Mouse (Mus musculus): Measurements from ENCODE around the gene Nol12. TPM values are rescaled to one million over a fixed set of nuclear protein-coding genes. Genes with fewer than 3 reads are reported as not detected.

Gene Nol12
- polyA plus RNA-seq, 1 experiment from 2014 or later: 69.9 TPM

DNA sequence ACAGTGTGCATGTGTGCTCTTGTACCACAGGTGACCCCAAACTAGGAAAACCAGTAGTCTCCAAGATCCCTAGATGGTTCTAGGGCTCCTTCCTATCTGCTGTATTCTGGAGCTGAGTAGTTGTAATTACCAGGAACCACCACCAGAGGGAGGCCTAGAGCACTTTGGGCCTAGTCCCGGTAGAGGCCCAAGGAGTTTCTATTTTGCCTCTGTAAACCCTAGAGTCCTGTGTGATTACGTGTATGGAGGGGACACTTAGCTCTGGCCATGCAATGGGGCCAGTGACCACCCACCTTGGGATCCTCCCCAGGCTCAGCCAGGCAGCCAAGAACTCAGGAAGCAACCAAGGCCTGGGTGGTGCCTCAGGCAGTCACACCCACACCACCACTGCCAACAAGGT lies 31.5 kb upstream of the Nol12 start:
- Histone ChIP-seq H3K4me1 (peaks cover 46% of the 10 kb centered on the region), H3K27me3 (ENCODE audit: poor library complexity, severe bottlenecking) (peaks cover 27% of the 10 kb centered on the region), H3K36me3 (replicated peaks) (peaks cover 43% of the 10 kb centered on the region), H3K4me3 (peak overlapping the region; percentile 12; the same call in 1 of the 2 replicates), H3K9me3 (no peaks in the 10 kb centered on the region), H3K27ac (peak overlapping the region; percentile 53; the same call in 1 of the 2 replicates)
- peak; percentile 79 for DNase-seq (ENCODE audit: extremely low spot score, low spot score)
- 15% methylated on average over 2 of the region's 2 CpGs for WGBS

DNA sequence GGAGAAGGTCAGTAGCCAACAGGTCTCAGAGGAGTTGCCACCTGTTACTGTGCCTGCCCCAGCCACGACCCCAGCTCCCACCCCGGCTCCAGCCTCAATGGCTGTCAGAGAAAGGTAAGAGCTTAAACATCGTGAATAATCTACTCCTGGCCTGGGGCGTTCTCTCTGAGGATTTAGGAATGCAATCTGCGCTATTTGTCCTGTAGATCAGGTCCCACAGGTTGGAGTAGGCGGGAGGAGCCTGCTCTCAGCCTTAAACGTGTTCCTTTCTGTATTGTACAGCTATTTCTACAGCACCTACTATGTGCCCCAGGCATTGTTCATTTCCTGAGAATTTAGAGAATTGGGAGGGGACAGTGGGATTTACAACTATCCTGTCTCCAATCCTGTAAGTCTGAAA lies 26.3 kb upstream of the Nol12 start:
- Histone ChIP-seq H3K27me3 (ENCODE audit: poor library complexity, severe bottlenecking) (no peaks in the 10 kb centered on the region), H3K4me1 (peaks cover 12% of the 10 kb centered on the region), H3K9me3 (no peaks in the 10 kb centered on the region), H3K27ac (no peak overlapping the region), H3K36me3 (replicated peaks) (peaks cover 72% of the 10 kb centered on the region), H3K4me3 (no peak overlapping the region)
- WGBS: 80% methylated on average over 7 of the region's 7 CpGs
- no peak for DNase-seq (ENCODE audit: extremely low spot score, low spot score)

DNA sequence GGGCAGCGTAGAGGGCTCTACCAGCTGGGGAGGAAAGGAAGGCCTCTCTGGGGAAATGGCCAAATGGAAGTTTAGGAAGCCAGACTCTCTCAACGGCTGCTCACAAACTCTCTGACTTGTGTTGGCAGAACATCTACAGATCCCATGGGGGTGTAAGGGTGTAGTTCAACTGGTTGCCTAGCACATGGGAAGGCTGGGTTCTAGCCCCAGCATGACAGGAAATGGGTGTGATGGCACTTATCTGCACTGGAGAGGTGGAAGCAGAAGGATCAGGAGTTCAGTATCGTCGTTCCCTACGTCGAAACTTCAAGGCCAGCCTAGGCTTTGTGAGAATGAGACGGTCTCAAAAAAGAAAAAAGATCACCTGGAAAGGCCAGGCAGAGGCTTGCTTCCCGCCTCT lies 25.8 kb upstream of the Nol12 start:
- Histone ChIP-seq H3K4me1 (peaks cover 18% of the 10 kb centered on the region), H3K36me3 (replicated peaks) (peaks cover 69% of the 10 kb centered on the region), H3K9me3 (no peaks in the 10 kb centered on the region), H3K27ac (no peak overlapping the region), H3K27me3 (ENCODE audit: poor library complexity, severe bottlenecking) (no peaks in the 10 kb centered on the region), H3K4me3 (no peak overlapping the region)
- WGBS: 95% methylated on average over 8 of the region's 8 CpGs
- DNase-seq (ENCODE audit: extremely low spot score, low spot score): no peak

DNA sequence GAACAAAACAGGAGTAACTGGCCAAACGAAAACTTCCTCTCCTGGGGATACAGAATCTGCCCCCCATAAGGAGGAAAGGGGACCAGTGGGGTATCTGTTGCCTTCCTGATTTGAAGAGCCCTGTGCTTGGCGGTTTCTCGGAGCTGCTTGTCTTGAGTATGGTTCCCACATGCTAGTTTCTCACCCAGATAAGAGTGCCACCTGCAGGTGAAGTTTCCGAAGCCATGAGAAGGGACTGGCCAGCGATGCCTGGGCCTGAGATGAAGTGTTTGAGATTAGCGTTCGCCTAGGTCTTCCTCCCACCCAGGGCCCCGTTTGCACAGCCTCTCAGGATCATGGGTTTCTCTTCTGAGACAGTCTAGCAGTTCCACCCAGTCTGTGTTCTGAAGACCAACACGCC lies 22.7 kb upstream of the Nol12 start:
- no peaks in the 10 kb centered on the region for H3K27me3 ChIP-seq (ENCODE audit: poor library complexity, severe bottlenecking)
- DNase-seq (ENCODE audit: extremely low spot score, low spot score): peak; percentile 50
- no peaks in the 10 kb centered on the region for H3K9me3 ChIP-seq
- no peak overlapping the region for H3K4me3 ChIP-seq
- WGBS: 38% methylated on average over 9 of the region's 9 CpGs
- H3K36me3 ChIP-seq (replicated peaks): peaks cover 57% of the 10 kb centered on the region
- H3K27ac ChIP-seq: no peak overlapping the region
- peaks cover 46% of the 10 kb centered on the region for H3K4me1 ChIP-seq

DNA sequence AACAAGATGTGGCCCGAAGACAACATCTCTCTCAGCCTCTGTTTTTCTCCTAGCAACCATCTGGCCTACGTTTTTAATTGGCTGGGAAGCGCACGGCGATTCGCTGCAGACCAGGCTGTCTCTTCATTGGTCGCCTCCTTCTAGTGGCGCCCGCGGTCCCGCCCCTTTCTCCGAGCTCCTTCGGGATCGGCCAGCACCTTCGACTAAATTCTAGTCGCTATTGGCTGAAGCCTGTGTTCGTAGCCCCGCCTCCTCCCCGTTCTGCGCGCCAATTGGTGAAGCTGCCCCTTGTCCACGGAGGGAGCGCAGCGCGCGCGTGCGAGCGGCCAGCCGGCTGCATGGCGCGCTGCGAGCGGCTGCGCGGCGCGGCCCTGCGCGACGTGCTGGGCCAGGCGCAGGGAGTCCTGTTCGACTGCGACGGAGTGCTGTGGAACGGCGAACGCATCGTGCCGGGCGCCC lies 21.1 kb upstream of the Nol12 start, which contains the start of gene Pdxp:
Pdxp (plus strand) TSS at position 288 of the 459 bp plus-strand sequence.
- H3K27ac ChIP-seq: peak within 1 kb of the TSS; percentile 96
- H3K4me1 ChIP-seq: peaks cover 55% of the 10 kb centered on the region
- peak within 1 kb of the TSS; percentile 90 for H3K4me3 ChIP-seq
- H3K27me3 ChIP-seq (ENCODE audit: poor library complexity, severe bottlenecking): no peaks in the 10 kb centered on the region
- WGBS: under 1% methylated on average over 51 of the region's 51 CpGs
- H3K36me3 ChIP-seq (replicated peaks): peaks cover 55% of the 10 kb centered on the region
- H3K9me3 ChIP-seq: no peaks in the 10 kb centered on the region
- peak; percentile 99 for DNase-seq (ENCODE audit: extremely low spot score, low spot score)

DNA sequence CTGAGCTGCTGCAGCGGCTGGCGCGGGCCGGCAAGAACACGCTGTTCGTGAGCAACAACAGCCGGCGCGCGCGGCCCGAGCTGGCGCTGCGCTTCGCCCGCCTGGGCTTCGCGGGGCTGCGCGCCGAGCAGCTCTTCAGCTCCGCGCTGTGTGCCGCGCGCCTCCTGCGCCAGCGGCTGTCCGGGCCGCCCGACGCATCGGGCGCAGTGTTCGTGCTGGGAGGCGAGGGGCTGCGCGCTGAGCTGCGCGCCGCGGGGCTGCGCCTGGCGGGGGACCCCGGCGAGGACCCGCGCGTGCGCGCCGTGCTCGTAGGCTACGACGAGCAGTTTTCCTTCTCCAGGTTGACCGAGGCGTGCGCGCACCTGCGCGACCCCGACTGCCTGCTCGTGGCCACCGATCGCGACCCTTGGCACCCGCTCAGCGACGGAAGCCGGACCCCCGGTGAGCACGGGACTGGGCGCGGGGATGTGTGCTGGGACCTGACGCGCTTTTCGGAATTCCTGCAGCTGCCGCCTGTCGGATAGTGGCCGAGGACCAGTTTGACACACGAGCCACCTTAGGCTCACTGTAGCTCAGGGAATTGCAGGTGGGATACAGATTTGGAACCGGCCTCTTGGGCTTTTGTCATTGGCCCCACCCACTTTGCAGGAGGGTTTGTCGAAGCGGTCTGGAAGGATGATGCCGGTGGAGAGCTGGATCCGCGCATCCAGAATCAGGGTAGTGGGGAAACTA lies 20.5 kb upstream of the Nol12 start:
- H3K27ac ChIP-seq: peak overlapping the region; percentile 96
- H3K9me3 ChIP-seq: no peaks in the 10 kb centered on the region
- no peaks in the 10 kb centered on the region for H3K27me3 ChIP-seq (ENCODE audit: poor library complexity, severe bottlenecking)
- peak; percentile 41 for DNase-seq (ENCODE audit: extremely low spot score, low spot score)
- H3K36me3 ChIP-seq (replicated peaks): peaks cover 55% of the 10 kb centered on the region
- WGBS: under 1% methylated on average over 86 of the region's 87 CpGs
- peaks cover 55% of the 10 kb centered on the region for H3K4me1 ChIP-seq
- peak overlapping the region; percentile 90 for H3K4me3 ChIP-seq

DNA sequence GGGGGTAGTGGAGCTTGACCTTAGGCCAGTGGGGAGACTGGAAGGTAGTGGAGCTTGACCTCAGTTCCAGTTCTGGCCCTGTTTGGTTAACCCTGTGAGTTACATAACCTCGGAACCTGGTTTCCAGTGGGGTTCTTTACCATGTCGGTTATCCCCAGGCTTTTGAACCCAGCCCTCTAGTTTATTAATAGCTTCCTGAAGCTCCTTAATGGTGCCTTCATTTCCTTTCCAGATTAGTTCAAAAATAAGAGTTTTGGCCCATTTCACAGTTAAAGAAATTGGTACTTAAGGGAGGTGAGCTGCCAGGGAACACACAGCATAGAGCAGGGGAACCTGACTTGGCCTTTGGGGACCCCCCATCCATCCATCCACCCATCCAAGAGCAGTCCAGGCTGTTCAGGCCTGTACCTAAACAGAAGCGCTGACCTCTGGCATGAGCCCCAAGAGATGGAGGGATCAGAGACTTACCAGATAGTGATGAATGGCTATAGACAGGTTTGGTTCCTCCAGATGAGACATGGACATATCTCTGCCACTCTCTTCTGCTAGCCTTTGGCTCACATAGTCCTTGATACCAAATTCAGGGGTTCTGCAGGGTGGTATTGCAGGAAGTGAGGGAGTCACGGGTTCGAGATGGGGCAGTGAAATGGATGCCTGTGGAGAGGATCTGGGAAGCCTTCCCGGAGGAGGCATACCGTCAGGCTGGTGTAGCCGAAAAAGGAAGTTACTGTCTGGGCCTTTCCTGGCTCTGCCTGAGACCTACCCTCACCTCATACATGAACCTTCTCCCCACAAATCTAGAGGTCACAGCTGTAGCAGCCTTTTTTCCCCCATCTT lies 19.7 kb upstream of the Nol12 start:
- Histone ChIP-seq H3K9me3 (no peaks in the 10 kb centered on the region), H3K36me3 (replicated peaks) (peaks cover 55% of the 10 kb centered on the region), H3K27me3 (ENCODE audit: poor library complexity, severe bottlenecking) (no peaks in the 10 kb centered on the region), H3K4me3 (peak overlapping the region; percentile 90), H3K4me1 (peaks cover 55% of the 10 kb centered on the region), H3K27ac (peak overlapping the region; percentile 96)
- 53% methylated on average over 8 of the region's 8 CpGs for WGBS
- no peak for DNase-seq (ENCODE audit: extremely low spot score, low spot score)

DNA sequence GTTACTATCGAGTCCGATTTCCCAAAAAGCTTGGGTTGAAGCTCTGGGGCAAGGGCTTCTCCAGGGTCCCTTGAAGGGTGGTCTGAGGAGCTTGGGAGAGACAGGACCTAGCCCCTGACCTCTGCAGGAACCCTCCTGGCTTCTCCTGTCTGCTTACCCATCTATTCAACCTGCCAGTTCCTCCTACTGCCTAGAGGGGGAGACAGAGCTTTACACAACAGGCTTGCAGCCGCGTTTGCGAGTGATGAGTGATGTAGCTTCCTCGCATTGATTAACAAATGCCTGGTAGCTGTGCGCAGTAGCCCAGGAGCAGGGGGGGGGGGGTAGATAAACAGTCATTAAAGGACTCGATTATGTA lies 19.1 kb upstream of the Nol12 start:
- 14% methylated on average over 8 of the region's 8 CpGs for WGBS
- Histone ChIP-seq H3K4me1 (peaks cover 55% of the 10 kb centered on the region), H3K27me3 (ENCODE audit: poor library complexity, severe bottlenecking) (no peaks in the 10 kb centered on the region), H3K9me3 (no peaks in the 10 kb centered on the region), H3K4me3 (peak overlapping the region; percentile 90), H3K27ac (0 out of 2 replicates have a peak overlapping the region, but pooled peaks have one; percentile 0), H3K36me3 (replicated peaks) (peaks cover 51% of the 10 kb centered on the region)
- peak; percentile 71 for DNase-seq (ENCODE audit: extremely low spot score, low spot score)

DNA sequence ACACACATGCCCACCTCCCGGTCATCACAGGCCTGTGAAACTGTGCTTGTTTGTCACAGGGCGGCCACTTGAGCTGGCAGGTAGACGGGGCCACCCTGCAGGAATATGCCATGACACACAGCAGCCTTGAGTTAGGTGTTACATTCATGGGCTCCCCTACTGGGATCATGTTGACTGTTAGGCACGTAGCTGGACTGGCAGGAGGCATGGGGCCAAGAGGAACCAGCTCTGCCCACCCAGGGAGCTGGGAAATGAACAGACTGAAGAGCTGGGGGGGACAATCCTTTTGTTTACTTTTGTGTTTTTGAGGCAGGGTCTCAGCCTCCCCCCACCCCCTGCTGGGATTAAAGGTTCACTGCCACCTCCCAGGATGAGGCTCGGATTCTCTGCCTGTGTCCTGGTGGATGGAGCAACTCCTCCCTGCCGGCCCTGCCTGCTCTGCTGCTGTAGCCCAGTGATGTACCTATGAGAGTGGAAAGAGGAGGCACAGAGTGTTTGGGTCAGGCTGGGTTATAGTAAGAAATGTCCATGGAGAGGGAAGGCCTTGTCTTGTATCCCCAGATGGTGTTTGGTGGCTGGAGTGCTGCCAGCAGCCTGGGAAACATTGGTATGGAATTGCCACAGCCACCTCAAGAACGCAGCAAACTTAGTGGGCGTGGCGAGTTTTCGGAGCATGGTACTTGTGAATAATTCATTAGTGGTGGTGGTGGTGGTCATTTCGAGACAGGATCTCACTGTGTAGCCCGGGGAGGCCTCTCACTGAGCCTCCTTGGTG lies 18.5 kb upstream of the Nol12 start:
- peak overlapping the region; percentile 90 for H3K4me3 ChIP-seq

DNA sequence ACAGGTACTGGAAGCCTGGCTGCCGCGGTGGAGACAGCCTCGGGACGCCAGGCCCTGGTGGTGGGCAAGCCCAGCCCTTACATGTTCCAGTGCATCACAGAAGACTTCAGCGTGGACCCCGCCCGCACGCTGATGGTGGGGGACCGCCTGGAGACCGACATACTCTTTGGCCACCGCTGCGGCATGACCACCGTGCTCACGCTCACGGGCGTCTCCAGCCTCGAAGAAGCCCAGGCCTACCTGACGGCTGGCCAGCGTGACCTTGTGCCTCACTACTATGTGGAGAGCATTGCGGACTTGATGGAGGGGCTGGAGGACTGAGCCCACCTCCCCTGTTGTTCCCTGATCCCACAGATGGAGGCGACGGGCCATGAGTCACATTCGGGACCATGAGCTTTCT lies 16.6 kb upstream of the Nol12 start:
- no peak for DNase-seq (ENCODE audit: extremely low spot score, low spot score)
- no peak overlapping the region for H3K4me3 ChIP-seq

More for the DNA sequence above, 18.5 kb upstream of the Nol12 start:
- peaks cover 46% of the 10 kb centered on the region for H3K36me3 ChIP-seq (replicated peaks)
- H3K9me3 ChIP-seq: no peaks in the 10 kb centered on the region
- H3K27ac ChIP-seq: 0 out of 2 replicates have a peak overlapping the region, but pooled peaks have one; percentile 0
- 72% methylated on average over 12 of the region's 12 CpGs for WGBS
- peaks cover 54% of the 10 kb centered on the region for H3K4me1 ChIP-seq
- DNase-seq (ENCODE audit: extremely low spot score, low spot score): no peak
- no peaks in the 10 kb centered on the region for H3K27me3 ChIP-seq (ENCODE audit: poor library complexity, severe bottlenecking)

DNA sequence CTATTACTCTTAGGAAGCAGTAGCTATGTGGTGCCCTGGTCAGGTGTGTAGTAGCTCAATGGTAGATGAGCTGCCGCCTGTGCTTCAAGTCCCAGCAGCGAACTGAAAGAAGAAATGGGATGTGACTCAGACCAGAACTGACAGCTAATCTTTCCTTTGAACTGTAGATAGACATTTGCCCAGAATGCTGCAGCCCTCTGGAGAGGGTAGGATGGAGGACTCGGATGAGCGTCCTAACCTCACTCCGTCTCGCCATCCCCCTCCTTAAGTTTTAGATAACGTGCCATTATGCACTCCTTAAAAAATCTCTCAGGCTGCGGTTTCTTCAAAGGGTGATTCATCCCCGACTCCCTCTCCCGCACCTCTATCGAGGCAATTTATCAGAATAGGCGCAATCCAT lies 14.8 kb upstream of the Nol12 start:
- Histone ChIP-seq H3K9me3 (no peaks in the 10 kb centered on the region), H3K36me3 (replicated peaks) (peaks cover 42% of the 10 kb centered on the region), H3K27ac (no peak overlapping the region), H3K27me3 (ENCODE audit: poor library complexity, severe bottlenecking) (0 out of 2 replicates have a peak, but pooled peaks cover under 1% of the 10 kb centered on the region), H3K4me1 (peaks cover 43% of the 10 kb centered on the region), H3K4me3 (no peak overlapping the region)
- DNase-seq (ENCODE audit: extremely low spot score, low spot score): no peak
- 88% methylated on average over 12 of the region's 12 CpGs for WGBS

More for the DNA sequence above, 16.6 kb upstream of the Nol12 start:
- Histone ChIP-seq H3K27me3 (ENCODE audit: poor library complexity, severe bottlenecking) (no peaks in the 10 kb centered on the region), H3K36me3 (replicated peaks) (peaks cover 42% of the 10 kb centered on the region), H3K27ac (no peak overlapping the region), H3K9me3 (no peaks in the 10 kb centered on the region), H3K4me1 (peaks cover 48% of the 10 kb centered on the region)
- WGBS: 92% methylated on average over 23 of the region's 23 CpGs

DNA sequence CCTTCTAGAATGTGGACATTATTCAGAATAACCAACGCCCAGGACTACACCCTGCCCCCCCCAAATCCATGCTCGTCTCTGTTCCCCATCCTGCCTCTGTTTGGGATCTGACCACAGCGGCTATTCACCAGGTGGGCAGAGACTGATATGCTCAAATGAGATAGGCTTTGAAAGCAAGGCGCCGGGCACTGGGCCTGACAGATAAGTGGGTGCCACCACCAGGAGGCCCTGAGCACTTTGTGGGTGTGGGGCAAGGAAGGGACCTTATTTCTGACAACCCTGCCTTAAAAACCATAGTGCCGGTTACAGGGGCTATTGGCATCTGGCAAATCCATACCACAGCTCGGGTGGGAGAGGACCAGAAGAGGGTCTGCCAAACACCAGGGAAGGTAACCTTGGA lies 12.0 kb upstream of the Nol12 start:
- Histone ChIP-seq H3K27me3 (ENCODE audit: poor library complexity, severe bottlenecking) (peaks cover 25% of the 10 kb centered on the region), H3K4me1 (peaks cover 46% of the 10 kb centered on the region), H3K27ac (no peak overlapping the region), H3K9me3 (no peaks in the 10 kb centered on the region), H3K36me3 (replicated peaks) (peaks cover 24% of the 10 kb centered on the region), H3K4me3 (no peak overlapping the region)
- no peak for DNase-seq (ENCODE audit: extremely low spot score, low spot score)
- 84% methylated on average over 7 of the region's 7 CpGs for WGBS

Measured in forebrain, embryonic 10.5 days (tissue).